Mouse (Mus musculus) MEL-GATA-1-ER (cell line): Measurements from ENCODE around the gene Smim5.

ENCODE experiments used
- DNase-seq: peaks from one replicate; pipeline ENCODE4 v3.0.0-alpha.2; 2012; ENCODE audit warnings: low read depth; ENCODE audit errors: extremely low read depth

Smim5 gene

GRCm38 (mm10) chr11:115894755-115895520, 4.8 kb upstream of the Smim5 start:
- DNase-seq, result no peak

GRCm38 (mm10) chr11:115898446-115898845, 1.3 kb upstream of the Smim5 start:
- no peak for DNase-seq

GRCm38 (mm10) chr11:115898886-115899285, 880 bp upstream of the Smim5 start:
- DNase-seq, result peak; percentile 74

GRCm38 (mm10) chr11:115900561-115901337, 983 bp downstream of the Smim5 start:
- no peak for DNase-seq

GRCm38 (mm10) chr11:115901338-115902161, 1.8 kb downstream of the Smim5 start:
- peak; percentile 99 for DNase-seq

GRCm38 (mm10) chr11:115902177-115902576, 2.4 kb downstream of the Smim5 start:
- DNase-seq, result no peak

GRCm38 (mm10) chr11:115902831-115903230, 3.1 kb downstream of the Smim5 start:
- peak; percentile 93 for DNase-seq

- peak; percentile 76 for DNase-seq
These were observed 3.8 kb downstream of the Smim5 start for GRCm38 (mm10) chr11:115903384-115904230.

GRCm38 (mm10) chr11:115904231-115904955, 4.6 kb downstream of the Smim5 start:
- DNase-seq, result no peak

GRCm38 (mm10) chr11:115904956-115905790, 5.4 kb downstream of the Smim5 start:
- DNase-seq, result no peak

- no peak for DNase-seq
These were observed 6.3 kb downstream of the Smim5 start for GRCm38 (mm10) chr11:115906116-115906515.

- no peak for DNase-seq
These were observed 6.8 kb downstream of the Smim5 start for GRCm38 (mm10) chr11:115906521-115906920.

GRCm38 (mm10) chr11:115911134-115911561, 11.4 kb downstream of the Smim5 start:
- DNase-seq, result peak; percentile 94

- peak; percentile 78 for DNase-seq
These were observed 12.0 kb downstream of the Smim5 start, which contains the start of gene Smim6 for GRCm38 (mm10) chr11:115911632-115912376. Gene Smim6 (plus strand): TSS chr11:115912017.

- no peak for DNase-seq
These were observed 16.8 kb downstream of the Smim5 start for GRCm38 (mm10) chr11:115916579-115916978.

- no peak for DNase-seq
These were observed 18.9 kb downstream of the Smim5 start for GRCm38 (mm10) chr11:115918637-115919036.

GRCm38 (mm10) chr11:115919073-115919472, 19.3 kb downstream of the Smim5 start:
- DNase-seq, result no peak

GRCm38 (mm10) chr11:115920110-115920818, 20.5 kb downstream of the Smim5 start:
- DNase-seq, result peak; percentile 52
